Mouse (Mus musculus): ENCODE data around the gene Lypla2. TPM values are rescaled to one million over a fixed set of nuclear protein-coding genes. Genes with fewer than 3 reads are reported as not detected.
A peak's percentile ranks its signal among the peaks of the same experiment; 100 is the strongest.

Lypla2 gene
- polyA plus RNA-seq (2015; fragmentation: Nextera tagmentation; extraction: Ambion mirVana) = 119 and 126 TPM in 2 replicates

GRCm38 (mm10) chr4:135972556-135972906 lies at the start of gene Lypla2:
Gene Lypla2, minus strand, starts transcription at chr4:135972626.
- H3K9ac ChIP-seq = peak within 1 kb of the TSS; percentile 90
- H3K9me3 ChIP-seq (replicated peaks) = no peaks in the 10 kb centered on the region
- WGBS = 2% methylated on average over 19 of the region's 19 CpGs
- peaks cover 22% of the 10 kb centered on the region for H3K4me1 ChIP-seq
- peak within 1 kb of the TSS; percentile 94 for H3K4me2 ChIP-seq (replicated peaks)
- H3K27me3 ChIP-seq = no peaks in the 10 kb centered on the region
- peak; percentile 70 for ATAC-seq (ENCODE audit: insufficient number of reproducible peaks, low FRiP score, low TSS enrichment, low read depth)
- peak within 1 kb of the TSS; percentile 99 for H3K4me3 ChIP-seq (replicated peaks)
- H3K36me3 ChIP-seq = peaks cover 56% of the 10 kb centered on the region
- H3K27ac ChIP-seq (replicated peaks) = peak within 1 kb of the TSS; percentile 78

DNA sequence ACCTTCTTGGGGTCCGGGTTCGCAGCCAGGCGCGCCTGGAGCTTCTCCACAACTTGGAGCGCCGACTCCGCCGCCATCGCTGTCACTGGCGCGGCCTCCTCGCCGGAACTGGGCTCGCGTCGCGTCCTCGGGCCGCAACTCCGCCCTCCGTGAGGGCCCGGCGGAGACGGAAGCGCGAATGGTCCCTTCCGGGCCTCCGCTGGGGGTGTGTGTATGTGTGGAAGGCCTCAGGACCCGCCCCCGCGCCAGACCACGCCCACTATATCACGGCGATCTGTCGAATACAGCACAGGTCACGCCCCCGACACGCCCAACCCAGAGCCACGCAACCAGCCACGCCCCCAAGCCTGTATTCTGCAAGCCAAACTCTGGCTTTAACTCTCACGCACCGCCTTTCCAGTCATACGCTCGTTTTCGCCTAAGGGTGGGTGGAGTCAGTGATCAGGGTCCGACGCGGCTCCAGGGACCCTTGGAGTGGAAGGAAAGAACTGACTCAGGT lies 49.2 kb upstream of the Lypla2 start, which contains the start of gene Eloa:
TSS of gene Eloa (minus strand) at position 215 of the 499 bp plus-strand sequence.
- Histone ChIP-seq H3K27me3 (no peaks in the 10 kb centered on the region), H3K9me3 (replicated peaks) (no peaks in the 10 kb centered on the region), H3K4me2 (replicated peaks) (peak within 1 kb of the TSS; percentile 85), H3K27ac (replicated peaks) (peak within 1 kb of the TSS; percentile 88), H3K4me1 (peaks cover 22% of the 10 kb centered on the region), H3K9ac (peak within 1 kb of the TSS; percentile 99), H3K36me3 (no peaks in the 10 kb centered on the region), H3K4me3 (replicated peaks) (peak within 1 kb of the TSS; percentile 100)
- WGBS = under 1% methylated on average over 48 of the region's 48 CpGs
- ATAC-seq (ENCODE audit: insufficient number of reproducible peaks, low FRiP score, low TSS enrichment, low read depth) = peak; percentile 99

DNA sequence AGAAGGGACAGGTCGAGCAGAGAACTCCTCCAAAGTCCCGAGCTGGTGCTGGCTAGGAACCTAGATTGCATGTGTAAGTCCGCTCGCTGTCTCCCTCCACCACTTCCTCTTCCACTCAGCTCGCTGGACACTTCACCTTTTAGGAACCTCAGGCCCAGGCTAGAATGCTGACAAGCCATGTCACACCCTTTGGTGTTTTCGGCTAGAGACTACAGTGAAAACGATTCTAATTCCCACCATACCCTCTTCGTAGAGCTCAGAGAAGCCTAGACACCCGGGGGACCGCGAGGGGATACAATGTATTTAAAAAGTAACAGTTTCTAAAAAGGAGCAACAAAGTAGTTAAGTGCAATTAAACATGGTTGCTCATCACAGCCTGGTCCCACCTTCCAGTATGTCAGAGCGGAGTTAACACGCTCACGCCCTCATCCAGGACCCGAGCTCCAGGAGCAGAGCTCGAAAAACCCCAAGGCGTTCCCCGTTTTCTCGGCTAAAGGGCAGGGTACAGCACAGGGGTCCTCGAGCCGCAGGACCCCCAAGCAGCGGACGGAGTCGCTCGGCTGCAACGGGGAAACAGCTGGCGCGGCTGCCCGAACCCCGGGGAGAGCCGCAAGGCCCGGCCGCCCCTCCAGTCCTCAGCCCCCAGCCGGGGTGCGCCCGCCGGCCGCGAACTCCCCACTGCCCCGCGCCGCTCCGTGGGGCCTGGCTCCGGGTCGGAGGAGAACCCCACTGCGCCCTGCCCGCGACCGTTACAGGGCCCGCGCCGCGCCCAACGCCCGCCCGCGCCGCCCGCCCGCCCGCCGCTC lies 48.5 kb upstream of the Lypla2 start:
- Histone ChIP-seq H3K4me2 (replicated peaks) (peak overlapping the region; percentile 85), H3K9me3 (replicated peaks) (no peaks in the 10 kb centered on the region), H3K27ac (replicated peaks) (peak overlapping the region; percentile 88), H3K4me3 (replicated peaks) (peak overlapping the region; percentile 100), H3K9ac (peak overlapping the region; percentile 99), H3K36me3 (no peaks in the 10 kb centered on the region), H3K4me1 (peaks cover 22% of the 10 kb centered on the region), H3K27me3 (no peaks in the 10 kb centered on the region)
- peak; percentile 48 for ATAC-seq (ENCODE audit: insufficient number of reproducible peaks, low FRiP score, low TSS enrichment, low read depth)
- under 1% methylated on average over 61 of the region's 62 CpGs for WGBS

- H3K9ac ChIP-seq = no peak overlapping the region
- H3K4me2 ChIP-seq (replicated peaks) = no peak overlapping the region
- H3K4me3 ChIP-seq (replicated peaks) = no peak overlapping the region
- no peak for ATAC-seq (ENCODE audit: insufficient number of reproducible peaks, low FRiP score, low TSS enrichment, low read depth)
- H3K27ac ChIP-seq (replicated peaks) = no peak overlapping the region
- H3K9me3 ChIP-seq (replicated peaks) = no peaks in the 10 kb centered on the region
- H3K36me3 ChIP-seq = peaks cover 26% of the 10 kb centered on the region
- 78% methylated on average over 3 of the region's 3 CpGs for WGBS
- no peaks in the 10 kb centered on the region for H3K27me3 ChIP-seq
- H3K4me1 ChIP-seq = peaks cover 18% of the 10 kb centered on the region
Observed at GRCm38 (mm10) chr4:136016059-136016602, 43.7 kb upstream of the Lypla2 start.

GRCm38 (mm10) chr4:136010586-136010985 lies 38.2 kb upstream of the Lypla2 start:
- H3K9me3 ChIP-seq (replicated peaks) = no peaks in the 10 kb centered on the region
- no peaks in the 10 kb centered on the region for H3K4me1 ChIP-seq
- 90% methylated on average over 4 of the region's 4 CpGs for WGBS

GRCm38 (mm10) chr4:136008782-136009447 lies 36.5 kb upstream of the Lypla2 start:
- H3K27ac ChIP-seq (replicated peaks) = no peak overlapping the region
- 88% methylated on average over 8 of the region's 8 CpGs for WGBS
- no peaks in the 10 kb centered on the region for H3K27me3 ChIP-seq
- no peaks in the 10 kb centered on the region for H3K4me1 ChIP-seq
- H3K4me3 ChIP-seq (replicated peaks) = no peak overlapping the region
- peaks cover 89% of the 10 kb centered on the region for H3K36me3 ChIP-seq
- H3K4me2 ChIP-seq (replicated peaks) = no peak overlapping the region
- H3K9ac ChIP-seq = no peak overlapping the region
- ATAC-seq (ENCODE audit: insufficient number of reproducible peaks, low FRiP score, low TSS enrichment, low read depth) = no peak
- no peaks in the 10 kb centered on the region for H3K9me3 ChIP-seq (replicated peaks)

More at GRCm38 (mm10) chr4:136010586-136010985, 38.2 kb upstream of the Lypla2 start:
- Histone ChIP-seq H3K4me2 (replicated peaks) (no peak overlapping the region), H3K27ac (replicated peaks) (no peak overlapping the region), H3K36me3 (peaks cover 76% of the 10 kb centered on the region), H3K4me3 (replicated peaks) (no peak overlapping the region), H3K27me3 (no peaks in the 10 kb centered on the region), H3K9ac (no peak overlapping the region)
- no peak for ATAC-seq (ENCODE audit: insufficient number of reproducible peaks, low FRiP score, low TSS enrichment, low read depth)

- H3K27me3 ChIP-seq = no peaks in the 10 kb centered on the region
- no peak overlapping the region for H3K9ac ChIP-seq
- H3K27ac ChIP-seq (replicated peaks) = no peak overlapping the region
- no peak overlapping the region for H3K4me3 ChIP-seq (replicated peaks)
- H3K36me3 ChIP-seq = peaks cover 92% of the 10 kb centered on the region
- no peaks in the 10 kb centered on the region for H3K4me1 ChIP-seq
- 94% methylated on average over 3 of the region's 3 CpGs for WGBS
- ATAC-seq (ENCODE audit: insufficient number of reproducible peaks, low FRiP score, low TSS enrichment, low read depth) = no peak
- H3K9me3 ChIP-seq (replicated peaks) = no peaks in the 10 kb centered on the region
- no peak overlapping the region for H3K4me2 ChIP-seq (replicated peaks)
Observed at GRCm38 (mm10) chr4:136006821-136007220, 34.4 kb upstream of the Lypla2 start.

GRCm38 (mm10) chr4:136004921-136005320 lies 32.5 kb upstream of the Lypla2 start:
- Histone ChIP-seq H3K9ac (no peak overlapping the region), H3K9me3 (replicated peaks) (no peaks in the 10 kb centered on the region), H3K36me3 (peaks cover 82% of the 10 kb centered on the region), H3K4me2 (replicated peaks) (no peak overlapping the region), H3K27me3 (no peaks in the 10 kb centered on the region), H3K27ac (replicated peaks) (no peak overlapping the region), H3K4me3 (replicated peaks) (no peak overlapping the region), H3K4me1 (no peaks in the 10 kb centered on the region)
- ATAC-seq (ENCODE audit: insufficient number of reproducible peaks, low FRiP score, low TSS enrichment, low read depth) = no peak
- 88% methylated on average over 2 of the region's 2 CpGs for WGBS

- WGBS = 92% methylated on average over 5 of the region's 5 CpGs
- no peaks in the 10 kb centered on the region for H3K4me1 ChIP-seq
- H3K27me3 ChIP-seq = no peaks in the 10 kb centered on the region
- no peaks in the 10 kb centered on the region for H3K9me3 ChIP-seq (replicated peaks)
- H3K9ac ChIP-seq = no peak overlapping the region
- no peak overlapping the region for H3K4me2 ChIP-seq (replicated peaks)
- peaks cover 75% of the 10 kb centered on the region for H3K36me3 ChIP-seq
- ATAC-seq (ENCODE audit: insufficient number of reproducible peaks, low FRiP score, low TSS enrichment, low read depth) = no peak
- no peak overlapping the region for H3K4me3 ChIP-seq (replicated peaks)
- no peak overlapping the region for H3K27ac ChIP-seq (replicated peaks)
Observed at GRCm38 (mm10) chr4:136004107-136004675, 31.8 kb upstream of the Lypla2 start.

GRCm38 (mm10) chr4:135995118-135995517 lies 22.7 kb upstream of the Lypla2 start:
- Histone ChIP-seq H3K4me2 (replicated peaks) (no peak overlapping the region), H3K4me3 (replicated peaks) (no peak overlapping the region)
- WGBS = 88% methylated on average over 4 of the region's 4 CpGs

DNA sequence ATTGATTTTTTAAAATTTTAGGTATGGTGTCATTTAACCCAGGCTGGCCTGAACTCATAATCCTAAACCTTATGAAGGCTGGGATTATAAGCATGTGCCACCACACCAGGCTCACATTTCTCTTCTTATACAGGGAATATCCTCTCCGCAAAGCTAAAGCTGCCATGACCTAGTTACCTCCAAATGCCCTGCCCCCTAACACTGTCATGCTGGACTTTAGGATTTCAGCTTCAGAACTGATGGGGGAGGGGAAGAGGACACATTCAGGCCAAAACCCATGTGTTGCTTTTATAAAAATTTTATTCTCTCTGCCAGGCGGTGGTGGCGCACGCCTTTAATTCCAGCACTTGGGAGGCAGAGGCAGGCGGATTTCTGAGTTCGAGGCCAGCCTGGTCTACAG lies 21.5 kb upstream of the Lypla2 start:
- no peaks in the 10 kb centered on the region for H3K4me1 ChIP-seq
- H3K27me3 ChIP-seq = no peaks in the 10 kb centered on the region
- H3K36me3 ChIP-seq = no peaks in the 10 kb centered on the region
- no peaks in the 10 kb centered on the region for H3K9me3 ChIP-seq (replicated peaks)
- H3K4me2 ChIP-seq (replicated peaks) = no peak overlapping the region
- 91% methylated on average over 6 of the region's 6 CpGs for WGBS
- H3K4me3 ChIP-seq (replicated peaks) = no peak overlapping the region
- ATAC-seq (ENCODE audit: insufficient number of reproducible peaks, low FRiP score, low TSS enrichment, low read depth) = no peak
- no peak overlapping the region for H3K27ac ChIP-seq (replicated peaks)
- H3K9ac ChIP-seq = no peak overlapping the region

More at GRCm38 (mm10) chr4:135995118-135995517, 22.7 kb upstream of the Lypla2 start:
- no peak overlapping the region for H3K9ac ChIP-seq
- H3K9me3 ChIP-seq (replicated peaks) = no peaks in the 10 kb centered on the region
- H3K27ac ChIP-seq (replicated peaks) = no peak overlapping the region
- ATAC-seq (ENCODE audit: insufficient number of reproducible peaks, low FRiP score, low TSS enrichment, low read depth) = no peak
- no peaks in the 10 kb centered on the region for H3K36me3 ChIP-seq
- no peaks in the 10 kb centered on the region for H3K27me3 ChIP-seq
- H3K4me1 ChIP-seq = no peaks in the 10 kb centered on the region

Data from embryonic facial prominence, embryonic 15.5 days (tissue).